Mouse (Mus musculus) lung, postnatal 0 days (tissue): Measurements from ENCODE around the gene Hp1bp3. TPM values are rescaled to one million over a fixed set of nuclear protein-coding genes. Genes with fewer than 3 reads are reported as not detected.

ENCODE experiments used
- ATAC-seq: fragments of 200-750 bp; cut with Nextera tagmentation; 2 replicates; pipeline ENCODE4 v1.8.0; 2017; ENCODE audit warnings: moderate library complexity
- DNase-seq: peaks from one replicate; pipeline ENCODE4 v3.0.0-alpha.2; 2016; ENCODE audit warnings: low spot score
- H3K27ac ChIP-seq: fragments of 300-500 bp; sonication (generic); 2 replicates; pipeline ENCODE4 v1.5.1; 2014; ENCODE audit warnings: antibody characterized with exemption, mild to moderate bottlenecking, low read length, mixed read lengths
- H3K27me3 ChIP-seq: fragments of 300-500 bp; sonication (generic); replicated peaks from 2 replicates; pipeline ENCODE4 v1.6.1; 2014; ENCODE audit warnings: low read length, mixed read lengths; ENCODE audit not compliant: insufficient read depth
- H3K36me3 ChIP-seq: fragments of 300-500 bp; sonication (generic); 2 replicates; pipeline ENCODE4 v1.6.1; 2014; ENCODE audit warnings: low read length, mixed read lengths; ENCODE audit not compliant: insufficient read depth
- H3K4me1 ChIP-seq: fragments of 300-500 bp; sonication (generic); 2 replicates; pipeline ENCODE4 v1.6.1; 2014; ENCODE audit warnings: antibody characterized with exemption, low read depth, low read length, mixed read lengths; ENCODE audit not compliant: insufficient read depth
- H3K4me2 ChIP-seq: fragments of 300-500 bp; sonication (generic); replicated peaks from 2 replicates; pipeline ENCODE4 v1.6.1; 2014; ENCODE audit warnings: low read depth, mild to moderate bottlenecking, low read length, moderate library complexity, mixed read lengths
- H3K4me3 ChIP-seq: fragments of 300-500 bp; sonication (generic); 2 replicates; pipeline ENCODE4 v1.5.1; 2014; ENCODE audit warnings: low read depth, low read length
- H3K9ac ChIP-seq: fragments of 300-500 bp; sonication (generic); replicated peaks from 2 replicates; pipeline ENCODE4 v1.6.1; 2014; ENCODE audit warnings: low read depth, mild to moderate bottlenecking
- H3K9me3 ChIP-seq: fragments of 300-500 bp; sonication (generic); 2 replicates; pipeline ENCODE4 v1.6.1; 2016; ENCODE audit warnings: low read length, mixed read lengths
- CTCF ChIP-seq: IDR thresholded peaks from 2 replicates; pipeline ENCODE4 v1.5.1; 2016; ENCODE audit warnings: antibody characterized with exemption, mild to moderate bottlenecking
- EP300 ChIP-seq: IDR thresholded peaks from 2 replicates; pipeline ENCODE4 v1.6.1; 2016; ENCODE audit warnings: antibody characterized with exemption, mild to moderate bottlenecking, control low read depth
- WGBS: fragments of 180-500 bp; shearing (Covaris S2); extraction: QIAGEN DNeasy Blood & Tissue Kit; methylation state at CpG from one replicate; pipeline ENCODE4 v1.1.7; 2014; 5-methylcytosine and 5-hydroxymethylcytosine counted together
- polyA plus RNA-seq: library from polyadenylated mRNA; unstranded; fragments of >200 nt; fragmentation: Nextera tagmentation; extraction: Ambion mirVana; gene quantifications from 2 replicates; pipeline ENCODE4 v1.2.1, GENCODE M21; 2015

The Hp1bp3 gene
- polyA plus RNA-seq, 1 experiment from 2014 or later: 129 TPM

DNA sequence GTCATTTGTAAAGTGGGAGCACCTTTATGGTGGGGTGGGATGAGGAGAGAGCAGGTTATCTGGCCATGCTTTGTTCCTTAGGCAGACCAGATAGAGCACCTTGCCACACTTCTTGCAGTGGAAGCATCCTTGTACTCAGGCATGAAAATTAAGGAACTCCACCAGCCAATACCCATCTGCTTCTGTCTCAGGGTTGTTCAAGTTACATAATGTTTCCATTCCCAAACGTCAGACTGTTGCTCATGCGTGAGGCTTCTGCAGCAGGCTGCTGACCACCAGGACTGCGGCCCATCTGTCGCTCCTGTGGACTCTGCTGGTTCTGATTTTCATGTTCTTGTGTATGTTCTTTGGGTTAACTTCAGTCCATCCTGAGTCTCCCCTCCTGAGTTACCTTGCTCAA is 35.4 kb upstream of the Hp1bp3 start:
- no peak overlapping the region for H3K4me2 ChIP-seq
- H3K9me3 ChIP-seq: no peaks in the 10 kb centered on the region
- no peak overlapping the region for H3K4me3 ChIP-seq
- H3K27ac ChIP-seq: no peak overlapping the region
- H3K4me1 ChIP-seq: no peaks in the 10 kb centered on the region
- H3K36me3 ChIP-seq: peaks cover 56% of the 10 kb centered on the region
- no peak for DNase-seq
- ATAC-seq: no peak
- TF ChIP-seq CTCF (no peak), EP300 (no peak)
- WGBS: 92% methylated on average over 4 of the region's 4 CpGs
- no peak overlapping the region for H3K9ac ChIP-seq
- no peaks in the 10 kb centered on the region for H3K27me3 ChIP-seq

DNA sequence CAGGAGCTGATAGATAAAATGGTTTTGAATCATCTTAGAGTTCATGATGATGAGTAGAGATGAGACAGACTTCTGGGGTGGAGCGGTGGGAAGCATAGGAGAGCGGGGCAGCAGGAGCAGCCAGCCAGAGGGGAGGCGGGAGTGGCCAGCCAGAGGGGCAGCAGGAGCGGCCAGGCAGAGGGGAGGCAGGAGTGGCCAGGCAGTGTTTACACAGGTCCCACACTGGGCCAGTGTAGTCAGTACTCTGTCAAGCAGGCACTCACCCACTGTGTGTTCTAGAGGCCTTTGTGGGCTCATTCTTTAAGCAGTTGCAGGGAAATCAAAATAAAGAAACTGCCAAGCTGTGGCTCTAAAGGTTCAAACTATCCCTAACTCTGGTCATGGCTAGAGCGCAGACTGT is 32.0 kb upstream of the Hp1bp3 start:
- no peak for DNase-seq
- Histone ChIP-seq H3K27ac (no peak overlapping the region), H3K9ac (no peak overlapping the region), H3K36me3 (peaks cover 49% of the 10 kb centered on the region; the same call in 1 of the 2 replicates), H3K4me1 (no peaks in the 10 kb centered on the region), H3K9me3 (no peaks in the 10 kb centered on the region), H3K4me2 (no peak overlapping the region), H3K27me3 (no peaks in the 10 kb centered on the region), H3K4me3 (no peak overlapping the region)
- TF ChIP-seq EP300: no peak
- TF ChIP-seq CTCF: no peak
- 73% methylated on average over 5 of the region's 5 CpGs for WGBS
- no peak for ATAC-seq

DNA sequence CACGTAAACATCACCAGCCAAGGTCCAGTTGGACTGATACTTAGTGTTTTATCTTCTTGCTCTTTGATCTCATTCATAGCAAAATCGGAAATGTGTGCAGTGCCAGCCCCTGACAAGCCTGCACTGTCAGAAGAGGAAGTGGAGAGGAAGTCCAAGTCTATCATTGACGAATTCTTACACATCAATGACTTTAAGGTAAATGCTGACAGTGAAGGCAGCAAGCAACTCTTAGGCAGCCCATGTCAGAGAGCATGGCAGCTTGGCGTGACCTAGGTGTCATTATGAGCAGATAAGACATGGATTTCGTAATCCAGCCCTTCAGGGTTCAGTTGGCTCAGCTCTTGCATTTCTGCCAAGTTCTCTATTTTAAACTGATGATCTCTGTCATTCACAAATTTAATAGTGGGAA is 31.5 kb upstream of the Hp1bp3 start:
- H3K4me2 ChIP-seq: no peak overlapping the region
- no peak overlapping the region for H3K9ac ChIP-seq
- H3K4me3 ChIP-seq: no peak overlapping the region
- H3K27me3 ChIP-seq: no peaks in the 10 kb centered on the region
- no peaks in the 10 kb centered on the region for H3K4me1 ChIP-seq
- TF ChIP-seq EP300 (no peak), CTCF (no peak)
- no peak for ATAC-seq
- peaks cover 49% of the 10 kb centered on the region; the same call in 1 of the 2 replicates for H3K36me3 ChIP-seq
- DNase-seq: peak; percentile 14
- WGBS: 58% methylated on average over 5 of the region's 5 CpGs
- no peaks in the 10 kb centered on the region for H3K9me3 ChIP-seq
- H3K27ac ChIP-seq: no peak overlapping the region

DNA sequence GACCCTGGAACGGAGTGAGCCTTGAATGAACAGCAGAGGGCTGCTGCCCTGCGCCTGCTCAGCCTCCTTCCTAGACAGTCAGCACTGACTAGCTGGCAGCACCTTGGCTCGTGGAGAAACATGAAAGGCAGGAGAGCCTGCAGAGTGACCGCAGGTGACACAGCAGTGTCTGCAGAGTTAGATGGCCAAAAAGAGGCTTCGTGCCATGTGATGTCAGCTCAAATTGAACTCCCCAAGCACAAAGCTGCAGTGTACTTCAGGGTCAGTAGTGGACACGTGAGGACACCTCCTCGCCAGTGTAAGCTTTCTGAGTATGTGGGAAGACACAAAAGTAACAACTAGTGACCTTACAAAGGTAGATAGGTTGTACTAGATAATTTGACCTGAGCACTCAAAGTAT is 30.1 kb upstream of the Hp1bp3 start:
- Histone ChIP-seq H3K4me3 (no peak overlapping the region), H3K27me3 (no peaks in the 10 kb centered on the region), H3K4me2 (no peak overlapping the region), H3K9ac (no peak overlapping the region), H3K36me3 (peaks cover 47% of the 10 kb centered on the region; the same call in 1 of the 2 replicates), H3K9me3 (no peaks in the 10 kb centered on the region), H3K4me1 (no peaks in the 10 kb centered on the region), H3K27ac (no peak overlapping the region)
- no peak for DNase-seq
- no peak for TF ChIP-seq EP300
- no peak for TF ChIP-seq CTCF
- no peak for ATAC-seq
- WGBS: 94% methylated on average over 7 of the region's 7 CpGs

DNA sequence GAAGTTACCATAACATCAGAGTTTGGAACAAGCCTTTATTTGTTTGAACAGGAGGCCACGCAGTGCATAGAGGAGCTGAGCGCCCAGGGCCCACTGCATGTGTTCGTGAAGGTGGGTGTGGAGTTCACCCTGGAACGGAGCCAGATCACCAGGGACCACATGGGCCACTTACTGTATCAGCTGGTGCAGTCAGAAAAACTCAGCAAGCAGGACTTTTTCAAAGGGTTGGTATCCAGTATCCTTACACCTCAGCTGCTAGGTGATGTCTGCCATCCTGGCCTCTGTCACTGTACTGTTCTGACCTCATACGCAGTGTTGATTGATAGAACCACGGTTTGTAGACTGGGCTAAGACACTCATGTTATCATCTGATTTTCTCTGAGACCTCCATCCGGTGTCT is 28.1 kb upstream of the Hp1bp3 start:
- H3K27me3 ChIP-seq: no peaks in the 10 kb centered on the region
- no peaks in the 10 kb centered on the region for H3K9me3 ChIP-seq
- no peak overlapping the region for H3K9ac ChIP-seq
- H3K4me2 ChIP-seq: no peak overlapping the region
- ATAC-seq (no peak), DNase-seq (no peak)
- WGBS: 78% methylated on average over 7 of the region's 7 CpGs
- H3K4me1 ChIP-seq: no peaks in the 10 kb centered on the region
- H3K27ac ChIP-seq: no peak overlapping the region
- H3K36me3 ChIP-seq: peaks cover 52% of the 10 kb centered on the region
- TF ChIP-seq EP300: no peak
- no peak overlapping the region for H3K4me3 ChIP-seq

DNA sequence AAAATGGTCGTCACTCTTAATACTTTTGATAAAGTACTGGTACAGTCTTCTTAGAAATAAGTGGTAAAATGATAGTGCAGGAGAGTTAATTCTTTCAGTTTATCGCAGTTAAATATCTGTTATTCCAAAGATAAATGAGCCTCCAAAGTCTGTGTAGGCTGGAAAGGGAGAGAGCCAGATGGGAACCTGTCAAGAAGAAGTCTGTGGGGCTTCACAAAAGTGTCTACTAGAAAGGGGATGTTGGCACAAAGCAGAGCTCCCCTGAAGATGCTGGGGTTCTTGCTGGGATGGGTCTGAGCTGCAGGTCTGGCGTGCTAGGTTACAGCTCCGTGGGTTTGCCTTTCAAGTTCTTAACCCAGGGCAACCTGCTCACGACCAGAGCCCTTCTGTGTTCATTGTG is 23.5 kb upstream of the Hp1bp3 start:
- H3K27ac ChIP-seq: no peak overlapping the region
- peaks cover 60% of the 10 kb centered on the region for H3K36me3 ChIP-seq
- no peak for TF ChIP-seq EP300
- no peak for TF ChIP-seq CTCF
- H3K4me1 ChIP-seq: no peaks in the 10 kb centered on the region
- no peak for ATAC-seq
- no peak overlapping the region for H3K4me2 ChIP-seq
- no peak overlapping the region for H3K9ac ChIP-seq
- H3K27me3 ChIP-seq: no peaks in the 10 kb centered on the region
- WGBS: 79% methylated on average over 5 of the region's 5 CpGs
- H3K4me3 ChIP-seq: no peak overlapping the region
- no peaks in the 10 kb centered on the region for H3K9me3 ChIP-seq
- DNase-seq: no peak

DNA sequence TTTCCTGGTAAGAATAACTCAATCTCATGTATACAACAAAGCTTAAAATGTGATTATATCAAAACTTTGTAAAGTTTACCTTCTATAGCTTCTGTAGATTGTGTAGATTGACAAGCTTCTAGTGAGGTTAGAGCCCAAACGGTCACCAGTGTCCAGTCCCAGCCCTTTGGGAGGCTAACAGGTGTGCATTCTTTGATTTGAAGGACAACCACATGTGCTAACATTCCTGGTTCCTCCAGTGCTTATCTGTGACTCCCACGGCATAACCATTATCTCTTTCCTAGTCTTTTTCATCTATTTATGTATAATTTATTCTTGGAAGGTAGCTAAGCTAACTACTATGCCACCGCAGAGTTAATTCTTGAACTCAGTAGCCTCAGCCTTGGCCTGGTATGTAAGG is 15.3 kb upstream of the Hp1bp3 start:
- H3K4me3 ChIP-seq: no peak overlapping the region
- H3K4me2 ChIP-seq: no peak overlapping the region
- no peaks in the 10 kb centered on the region for H3K4me1 ChIP-seq
- no peak for TF ChIP-seq EP300
- no peak for TF ChIP-seq CTCF
- no peak for ATAC-seq
- DNase-seq: no peak
- no peak overlapping the region for H3K27ac ChIP-seq
- no peaks in the 10 kb centered on the region for H3K27me3 ChIP-seq
- no peak overlapping the region for H3K9ac ChIP-seq
- no peaks in the 10 kb centered on the region for H3K9me3 ChIP-seq
- H3K36me3 ChIP-seq: peaks cover 39% of the 10 kb centered on the region
- 91% methylated on average over 3 of the region's 3 CpGs for WGBS
